Mouse (Mus musculus): ENCODE measurements around the gene Rab15.
"Not testable (repeated sequence)": the region's sequence is repeated elsewhere in the genome, so short reads cannot be mapped to it uniquely, and the experiment has no call there.

DNA sequence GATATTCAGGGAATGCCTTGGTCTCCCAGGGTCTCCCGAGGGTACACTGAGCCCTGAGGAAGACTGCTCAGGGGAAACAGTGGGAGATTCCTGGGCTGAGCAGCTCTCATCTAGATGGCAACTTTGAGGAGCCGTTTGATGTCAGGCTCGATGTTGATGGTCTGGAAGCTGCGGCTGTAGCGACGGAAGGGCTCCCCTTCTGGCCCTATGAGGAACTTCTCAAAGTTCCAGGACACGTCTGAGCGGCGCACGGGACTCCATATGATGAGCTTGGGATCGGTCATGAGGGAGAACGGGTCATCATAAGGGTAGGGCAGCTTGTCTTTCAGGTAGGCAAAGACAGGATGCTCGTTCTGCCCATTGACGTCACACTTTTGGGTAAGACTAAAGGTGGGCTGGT is 30.2 kb downstream of the Rab15 start:
- TF ChIP-seq POLR2A (IDR thresholded peaks at IDR 0.05; ENCODE audit: borderline replicate concordance, insufficient read depth, low read length); CTCF (IDR thresholded peaks at IDR 0.05; ENCODE audit: borderline replicate concordance, insufficient read depth, low read depth, low read length): not testable (repeated sequence)
